Mouse (Mus musculus) adrenal gland, adult 8-10 months (tissue): ENCODE data around the gene Kcnj4. TPM values are rescaled to one million over a fixed set of nuclear protein-coding genes. Genes with fewer than 3 reads are reported as not detected.

ENCODE experiments used
- microRNA-seq, 2 experiments: library from miRNA; unstranded; fragments of <30 nt; microRNA quantifications; one replicate each; pipeline ENCODE4 v1.2.0; 2022
- total RNA-seq, 4 experiments: library from RNA; stranded (reverse); gene quantifications; 2 replicates each; pipeline ENCODE4 v1.2.4; 2022

The Kcnj4 gene
- total RNA-seq, 4 experiments from 2014 or later = 0.38 to 6.2 (median 2.8) TPM

Small RNAs within 50 kb of the gene (microRNA-seq; reads per million reads assigned to microRNA genes)
- gene Gm44302 = 0 reads per million in 2 experiments

Other genes with a start within 250 kb of the Kcnj4 start
- 1 to 10 TPM in 1 of 4 experiments, under 1 TPM in 1, not detected in 2; 0.35 to 1.6 TPM for gene Baiap2l2, start 219.7 kb downstream of the Kcnj4 start, total RNA-seq
- gene Pla2g6, start 176.9 kb downstream of the Kcnj4 start, total RNA-seq = 10 to 100 TPM; 27.8 to 36.2 (median 33.1) TPM
- 1 to 10 TPM; 5.2 to 6.7 (median 6.1) TPM for gene Maff, start 158.6 kb downstream of the Kcnj4 start, total RNA-seq
- gene Tmem184b, start 101.7 kb downstream of the Kcnj4 start, total RNA-seq = 10 to 100 TPM; 39.1 to 76.8 (median 65.3) TPM
- 100 to 1,000 TPM in 2 of 4 experiments, 10 to 100 TPM in 2; 80.4 to 126 (median 97.1) TPM for gene Csnk1e, start 49.7 kb downstream of the Kcnj4 start, total RNA-seq
- 1 to 10 TPM; 2.1 to 5.3 (median 2.8) TPM for gene Kdelr3, start 11.2 kb upstream of the Kcnj4 start, total RNA-seq
- 100 to 1,000 TPM; 277 to 438 (median 365) TPM for gene Ddx17, start 41.5 kb upstream of the Kcnj4 start, total RNA-seq
- 1 to 10 TPM; 1.5 to 6.3 (median 2.7) TPM for gene Dmc1, start 99.9 kb upstream of the Kcnj4 start, total RNA-seq
- gene Fam227a, start 153.7 kb upstream of the Kcnj4 start, total RNA-seq = 1 to 10 TPM; 2.8 to 6.2 (median 4.4) TPM
- gene Cby1, start 154.0 kb upstream of the Kcnj4 start, total RNA-seq = 10 to 100 TPM; 21.7 to 31.1 (median 24.9) TPM
- gene Tomm22, start 165.6 kb upstream of the Kcnj4 start, total RNA-seq = 100 to 1,000 TPM in 2 of 4 experiments, 10 to 100 TPM in 2; 95.5 to 120 (median 105) TPM
- 10 to 100 TPM; 22.8 to 30.3 (median 25.0) TPM for gene Josd1, start 182.7 kb upstream of the Kcnj4 start, total RNA-seq
- gene Gtpbp1, start 185.6 kb upstream of the Kcnj4 start, total RNA-seq = 10 to 100 TPM; 27.2 to 43.1 (median 32.1) TPM
- 10 to 100 TPM; 48.3 to 71.4 (median 53.9) TPM for gene Sun2, start 237.3 kb upstream of the Kcnj4 start, total RNA-seq